Mouse (Mus musculus) naive thymus-derived CD4-positive, alpha-beta T cell, adult 5 months (primary cell): ENCODE measurements around the gene Zfp820. TPM values are rescaled to one million over a fixed set of nuclear protein-coding genes. Genes with fewer than 3 reads are reported as not detected.

Experiments
- polyA plus RNA-seq: library from polyadenylated mRNA; unstranded; fragments of 100-300 nt; shearing (Covaris generic); gene quantifications from one replicate; pipeline ENCODE4 v1.2.1, GENCODE M21; 2017

Gene Zfp820
- 0.32 TPM for polyA plus RNA-seq

DNA sequence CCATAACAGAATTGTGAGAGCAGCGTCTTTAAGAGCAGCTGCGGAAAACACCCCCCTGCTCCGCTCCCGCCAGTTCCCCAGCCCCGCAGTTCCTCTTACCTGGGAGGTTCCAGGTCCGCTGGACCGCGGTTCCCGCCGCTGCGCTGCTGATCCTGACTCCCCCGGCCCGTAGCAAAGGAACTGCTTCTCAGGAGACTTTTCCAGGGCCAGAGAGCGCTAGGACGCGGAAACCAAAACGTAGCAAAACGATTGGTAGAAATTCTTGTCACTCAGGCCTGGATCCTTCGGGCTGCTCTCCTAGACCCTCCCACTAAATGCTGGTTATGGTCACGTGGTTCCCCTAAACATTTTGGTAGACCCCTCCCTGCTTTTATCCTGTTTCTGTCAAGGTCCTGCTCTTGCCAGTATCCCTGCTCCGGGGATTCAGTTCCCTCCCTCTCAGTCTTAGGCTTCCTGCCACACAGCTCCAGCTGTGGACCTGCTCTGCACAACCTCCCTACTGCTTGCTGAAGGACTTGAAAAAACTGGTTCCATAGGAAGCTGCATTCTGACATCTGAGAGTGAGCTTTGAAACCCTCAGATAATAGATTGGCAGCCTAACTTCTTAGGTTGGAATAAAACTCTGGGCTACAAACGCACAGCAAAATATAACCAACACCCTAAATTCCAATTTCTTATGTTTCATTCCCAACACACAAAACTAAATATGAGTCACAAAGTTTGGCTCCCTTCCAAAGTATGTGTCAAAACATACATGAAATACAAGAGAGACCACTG, at the start of gene Zfp820:
Zfp820 (minus strand) TSS at position 228 of the 777 bp plus-strand sequence.

Other genes with a start within 250 kb of the Zfp820 start
- 4.0 TPM for gene Zfp983, start 195.1 kb downstream of the Zfp820 start, polyA plus RNA-seq
- gene Gm10226, start 153.9 kb downstream of the Zfp820 start, polyA plus RNA-seq = 6.8 TPM
- 0.56 TPM for gene Zfp760, start 138.0 kb downstream of the Zfp820 start, polyA plus RNA-seq
- gene Zfp229, start 115.0 kb downstream of the Zfp820 start, polyA plus RNA-seq = 0.40 TPM
- 8.0 TPM for gene Zfp995, start 64.2 kb upstream of the Zfp820 start, polyA plus RNA-seq
- 24.4 TPM for gene Zfp942, start 116.7 kb upstream of the Zfp820 start, polyA plus RNA-seq
- gene Zfp943, start 116.8 kb upstream of the Zfp820 start, polyA plus RNA-seq = 10.5 TPM